Mouse (Mus musculus) heart, postnatal 0 days (tissue): ENCODE results near the gene Iqgap3. TPM values are rescaled to one million over a fixed set of nuclear protein-coding genes. Genes with fewer than 3 reads are reported as not detected.

ENCODE experiments used
- ATAC-seq: fragments of 200-750 bp; cut with Nextera tagmentation; 2 replicates; pipeline ENCODE4 v1.8.0; 2017; ENCODE audit warnings: low read depth, moderate number of reproducible peaks, moderate library complexity; ENCODE audit not compliant: insufficient read depth
- DNase-seq: peaks from one replicate; pipeline ENCODE4 v3.0.0-alpha.2; 2016; ENCODE audit warnings: low spot score
- H3K27ac ChIP-seq: fragments of 300-500 bp; sonication (generic); 2 replicates; pipeline ENCODE4 v1.5.1; 2014; ENCODE audit warnings: low read depth, mild to moderate bottlenecking
- H3K27me3 ChIP-seq: fragments of 300-500 bp; sonication (generic); 2 replicates; pipeline ENCODE4 v1.6.1; 2014; ENCODE audit warnings: low read length, mixed read lengths; ENCODE audit not compliant: control insufficient read depth, insufficient read depth
- H3K36me3 ChIP-seq: fragments of 300-500 bp; sonication (generic); replicated peaks from 2 replicates; pipeline ENCODE4 v1.6.1; 2014; ENCODE audit warnings: low read length, mixed read lengths; ENCODE audit not compliant: control insufficient read depth, insufficient read depth
- H3K4me1 ChIP-seq: fragments of 300-500 bp; sonication (generic); 2 replicates; pipeline ENCODE4 v1.6.1; 2014; ENCODE audit warnings: antibody characterized with exemption; ENCODE audit not compliant: control insufficient read depth, insufficient read depth
- H3K4me2 ChIP-seq: fragments of 300-500 bp; sonication (generic); 2 replicates; pipeline ENCODE4 v1.6.1; 2014; ENCODE audit warnings: low read depth, mild to moderate bottlenecking, low read length, moderate library complexity
- H3K4me3 ChIP-seq: fragments of 300-500 bp; sonication (generic); 2 replicates; pipeline ENCODE4 v1.5.1; 2014; ENCODE audit warnings: low read depth, low read length
- H3K9ac ChIP-seq: fragments of 300-500 bp; sonication (generic); replicated peaks from 2 replicates; pipeline ENCODE4 v1.6.1; 2014; ENCODE audit warnings: low read depth, low read length, mixed read lengths
- H3K9me3 ChIP-seq: fragments of 300-500 bp; sonication (generic); replicated peaks from 2 replicates; pipeline ENCODE4 v1.6.1; 2016; ENCODE audit warnings: low read length; ENCODE audit not compliant: control insufficient read depth
- CTCF ChIP-seq: IDR thresholded peaks from 2 replicates; pipeline ENCODE4 v1.5.1; 2016; ENCODE audit warnings: antibody characterized with exemption, control low read depth, low read depth
- EP300 ChIP-seq: IDR thresholded peaks from 2 replicates; pipeline ENCODE4 v1.6.1; 2016; ENCODE audit warnings: antibody characterized with exemption, low read depth
- WGBS: fragments of 180-500 bp; shearing (Covaris S2); extraction: QIAGEN DNeasy Blood & Tissue Kit; methylation state at CpG from one replicate; pipeline ENCODE4 v1.1.7; 2014; 5-methylcytosine and 5-hydroxymethylcytosine counted together
- polyA plus RNA-seq: library from polyadenylated mRNA; unstranded; fragments of >200 nt; fragmentation: Nextera tagmentation; extraction: Ambion mirVana; gene quantifications from 2 replicates; pipeline ENCODE4 v1.2.1, GENCODE M21; 2015
- total RNA-seq: library from RNA; depleted of rRNA; stranded (reverse); fragments of >200 nt; gene quantifications from 2 replicates; pipeline ENCODE4 v1.2.3, GENCODE M21; 2014; ENCODE audit warnings: low replicate concordance; rRNA removed

The Iqgap3 gene
- total RNA-seq (35.3 and 68.3 TPM in 2 replicates), polyA plus RNA-seq (5.4 and 6.8 TPM in 2 replicates)

- Histone ChIP-seq H3K9ac (peak within 1 kb of the TSS; percentile 49), H3K4me2 (peak within 1 kb of the TSS; percentile 94), H3K27ac (peak within 1 kb of the TSS; percentile 46; the same call in 1 of the 2 replicates), H3K9me3 (no peaks in the 10 kb centered on the region), H3K36me3 (peaks cover 16% of the 10 kb centered on the region; the same call in 1 of the 2 replicates), H3K27me3 (no peaks in the 10 kb centered on the region), H3K4me3 (peak within 1 kb of the TSS; percentile 72), H3K4me1 (peaks cover 9% of the 10 kb centered on the region; the same call in 1 of the 2 replicates)
- DNase-seq: peak; percentile 94
- 18% methylated on average over 33 of the region's 33 CpGs for WGBS
- peak; percentile 94 for ATAC-seq
- TF ChIP-seq EP300: no peak
- TF ChIP-seq CTCF: no peak
These were observed at the start of gene Iqgap3 for GRCm38 (mm10) chr3:88081345-88082223. Iqgap3 (plus strand) TSS chr3:88081971.

DNA sequence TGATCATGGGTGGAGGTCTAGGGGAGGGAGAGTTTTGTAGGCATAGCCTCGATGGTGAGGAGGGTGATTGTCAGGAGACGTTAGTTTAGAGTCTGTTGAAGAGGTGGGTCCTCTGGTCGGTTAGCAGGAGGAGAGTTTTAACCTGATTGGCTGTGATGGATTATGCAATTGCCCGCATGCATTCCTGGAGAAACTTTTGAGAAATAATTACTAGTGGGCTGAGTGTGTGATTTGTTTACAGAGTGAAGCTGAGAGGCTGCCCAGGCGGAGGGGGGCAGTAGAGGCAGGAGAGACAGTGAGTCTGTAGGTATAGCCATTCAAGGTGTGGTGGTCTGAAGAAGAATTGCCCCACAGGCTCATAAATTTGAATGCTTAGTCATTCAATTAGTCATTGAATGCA is 48.3 kb upstream of the Iqgap3 start:
- no peak overlapping the region for H3K4me3 ChIP-seq
- 0 out of 2 replicates have a peak, but pooled peaks cover under 1% of the 10 kb centered on the region for H3K9me3 ChIP-seq
- H3K9ac ChIP-seq: no peak overlapping the region
- no peaks in the 10 kb centered on the region for H3K36me3 ChIP-seq
- no peak overlapping the region for H3K27ac ChIP-seq
- no peak overlapping the region for H3K4me2 ChIP-seq
- no peak for TF ChIP-seq EP300
- no peak for TF ChIP-seq CTCF
- DNase-seq: no peak
- WGBS: 58% methylated on average over 5 of the region's 5 CpGs
- H3K4me1 ChIP-seq: no peaks in the 10 kb centered on the region
- no peak for ATAC-seq
- peaks cover 22% of the 10 kb centered on the region; the same call in 1 of the 2 replicates for H3K27me3 ChIP-seq

- Histone ChIP-seq H3K36me3 (no peaks in the 10 kb centered on the region), H3K27me3 (peaks cover 19% of the 10 kb centered on the region; the same call in 1 of the 2 replicates), H3K27ac (no peak overlapping the region), H3K4me3 (no peak overlapping the region), H3K9me3 (no peaks in the 10 kb centered on the region), H3K9ac (no peak overlapping the region), H3K4me1 (no peaks in the 10 kb centered on the region), H3K4me2 (no peak overlapping the region)
- TF ChIP-seq CTCF (no peak), EP300 (no peak)
- no peak for ATAC-seq
- WGBS: 46% methylated on average over 1 of the region's 1 CpGs
- DNase-seq: no peak
These were observed 46.0 kb upstream of the Iqgap3 start for GRCm38 (mm10) chr3:88035561-88036293.

DNA sequence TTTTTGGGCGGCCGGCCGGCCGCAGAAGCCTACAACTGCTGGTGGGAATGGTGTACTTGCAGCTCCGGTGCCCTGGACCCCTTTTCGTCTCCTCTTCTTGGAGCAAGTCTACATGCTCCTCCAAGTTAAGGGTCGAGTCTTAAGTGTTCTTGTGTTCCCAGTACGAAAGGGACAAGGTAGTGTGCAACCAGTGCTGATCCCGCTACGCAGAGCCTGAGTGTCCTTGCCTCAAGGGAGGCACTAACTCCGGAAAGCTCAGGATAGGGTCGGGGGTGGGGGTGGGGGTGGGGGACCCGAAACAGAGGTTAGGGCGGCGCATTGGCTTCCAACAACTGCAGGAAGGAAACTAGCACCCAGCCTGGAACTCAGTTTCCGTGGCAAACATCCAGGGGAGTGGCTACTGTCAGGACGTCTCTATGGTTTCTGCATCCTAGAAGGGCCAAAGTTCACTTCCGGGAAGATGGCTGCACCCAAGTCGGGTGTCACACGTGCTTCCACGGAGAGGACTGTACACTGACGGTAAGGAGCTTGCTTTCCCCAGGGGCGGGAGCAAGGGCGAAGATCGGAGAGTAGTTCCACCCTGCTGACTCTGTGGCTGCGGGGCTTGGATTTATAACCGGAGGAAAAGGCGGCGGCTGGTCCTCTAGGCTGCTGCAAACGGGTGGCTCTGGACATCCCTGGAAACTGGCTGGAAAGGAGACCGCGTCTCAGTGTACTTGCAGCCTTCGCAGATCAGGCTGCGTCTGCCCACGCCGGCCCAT is 38.9 kb upstream of the Iqgap3 start, which contains the start of gene Gpatch4:
TSS of gene Gpatch4 (plus strand) at position 448 of the 761 bp plus-strand sequence.
- TF ChIP-seq EP300 (no peak), CTCF (no peak)
- WGBS: 9% methylated on average over 36 of the region's 36 CpGs
- Histone ChIP-seq H3K9me3 (no peaks in the 10 kb centered on the region), H3K9ac (peak within 1 kb of the TSS; percentile 52; the same call in 1 of the 2 replicates), H3K27ac (peak within 1 kb of the TSS; percentile 58), H3K36me3 (no peaks in the 10 kb centered on the region), H3K4me3 (peak within 1 kb of the TSS; percentile 87), H3K4me1 (peaks cover 11% of the 10 kb centered on the region; the same call in 1 of the 2 replicates), H3K4me2 (peak within 1 kb of the TSS; percentile 91), H3K27me3 (no peaks in the 10 kb centered on the region)
- peak; percentile 95 for DNase-seq
- ATAC-seq: peak; percentile 92

GRCm38 (mm10) chr3:88049532-88049931 is 32.2 kb upstream of the Iqgap3 start:
- no peak overlapping the region for H3K27ac ChIP-seq
- no peak overlapping the region for H3K4me2 ChIP-seq
- WGBS: 49% methylated on average over 3 of the region's 3 CpGs
- H3K36me3 ChIP-seq: peaks cover 23% of the 10 kb centered on the region
- H3K4me3 ChIP-seq: no peak overlapping the region
- H3K27me3 ChIP-seq: no peaks in the 10 kb centered on the region
- ATAC-seq (no peak), DNase-seq (no peak)
- TF ChIP-seq CTCF: no peak
- H3K9me3 ChIP-seq: no peaks in the 10 kb centered on the region
- no peak overlapping the region for H3K9ac ChIP-seq
- no peaks in the 10 kb centered on the region for H3K4me1 ChIP-seq
